Mouse (Mus musculus) embryo, embryonic 10 days (tissue): ENCODE data around the gene Enox1.
A peak's percentile ranks its signal among the peaks of the same experiment; 100 is the strongest.

Experiments
- DNase-seq: peaks from one replicate; pipeline ENCODE4 v3.0.0-alpha.2; 2015; ENCODE audit warnings: low spot score

The Enox1 gene

GRCm38 (mm10) chr14:77196246-77196645 lies 39.7 kb downstream of the Enox1 start:
- DNase-seq: no peak

- DNase-seq: no peak
These were observed 40.9 kb downstream of the Enox1 start for GRCm38 (mm10) chr14:77197414-77197915.

GRCm38 (mm10) chr14:77210889-77211288 lies 54.3 kb downstream of the Enox1 start:
- no peak for DNase-seq

GRCm38 (mm10) chr14:77213210-77213609 lies 56.6 kb downstream of the Enox1 start:
- no peak for DNase-seq

GRCm38 (mm10) chr14:77214848-77215247 lies 58.3 kb downstream of the Enox1 start:
- no peak for DNase-seq

- no peak for DNase-seq
These were observed 68.8 kb downstream of the Enox1 start for GRCm38 (mm10) chr14:77225346-77225745.

- DNase-seq: no peak
These were observed 82.2 kb downstream of the Enox1 start for GRCm38 (mm10) chr14:77238811-77239210.

- no peak for DNase-seq
These were observed 82.8 kb downstream of the Enox1 start for GRCm38 (mm10) chr14:77239360-77239759.

- no peak for DNase-seq
These were observed 90.4 kb downstream of the Enox1 start for GRCm38 (mm10) chr14:77246977-77247376.

GRCm38 (mm10) chr14:77248426-77248825 lies 91.9 kb downstream of the Enox1 start:
- no peak for DNase-seq

GRCm38 (mm10) chr14:77248946-77249345 lies 92.4 kb downstream of the Enox1 start:
- peak; percentile 20 for DNase-seq

GRCm38 (mm10) chr14:77250652-77251238 lies 94.2 kb downstream of the Enox1 start:
- DNase-seq: no peak

GRCm38 (mm10) chr14:77255201-77255600 lies 98.6 kb downstream of the Enox1 start:
- DNase-seq: no peak

GRCm38 (mm10) chr14:77255711-77256110 lies 99.1 kb downstream of the Enox1 start:
- no peak for DNase-seq

- DNase-seq: no peak
These were observed 100.4 kb downstream of the Enox1 start for GRCm38 (mm10) chr14:77256943-77257342.

GRCm38 (mm10) chr14:77257461-77257860 lies 100.9 kb downstream of the Enox1 start:
- DNase-seq: no peak

GRCm38 (mm10) chr14:77258186-77258585 lies 101.6 kb downstream of the Enox1 start:
- DNase-seq: no peak

- DNase-seq: no peak
These were observed 103.1 kb downstream of the Enox1 start for GRCm38 (mm10) chr14:77259686-77260085.

GRCm38 (mm10) chr14:77260107-77260506 lies 103.5 kb downstream of the Enox1 start:
- DNase-seq: no peak

- DNase-seq: no peak
These were observed 110.5 kb downstream of the Enox1 start for GRCm38 (mm10) chr14:77266805-77267771.

GRCm38 (mm10) chr14:77272248-77272930 lies 115.8 kb downstream of the Enox1 start:
- DNase-seq: no peak

- DNase-seq: no peak
These were observed 116.4 kb downstream of the Enox1 start for GRCm38 (mm10) chr14:77272931-77273446.
